Mouse (Mus musculus): ENCODE measurements around the gene Olfr1392. TPM values are rescaled to one million over a fixed set of nuclear protein-coding genes. Genes with fewer than 3 reads are reported as not detected.

The Olfr1392 gene
- polyA plus RNA-seq, 1 experiment from 2014 or later: not detected

DNA sequence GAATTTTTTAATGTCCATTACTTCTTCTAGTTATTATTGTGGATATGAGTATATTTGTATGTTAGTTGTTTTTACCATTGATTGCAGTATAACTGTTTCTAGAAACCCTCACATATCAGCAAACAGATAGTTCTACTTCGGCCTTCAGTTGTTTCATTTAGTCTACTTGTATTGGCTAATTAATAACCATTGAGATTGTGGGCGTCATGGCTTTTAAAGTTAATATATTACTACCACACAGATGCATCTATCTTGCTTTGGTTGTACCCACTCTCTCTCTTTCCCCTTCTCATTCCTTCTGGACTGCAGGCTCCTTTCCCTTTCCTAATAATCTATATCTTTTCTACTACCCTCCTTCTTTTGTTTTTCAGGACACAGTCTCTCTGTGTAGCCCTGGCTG, 25.8 kb upstream of the Olfr1392 start:
- Histone ChIP-seq H3K27ac (no peak overlapping the region), H3K4me1 (replicated peaks) (peaks cover 15% of the 10 kb centered on the region), H3K36me3 (peaks cover 41% of the 10 kb centered on the region; the same call in 1 of the 2 replicates), H3K9me3 (replicated peaks) (no peaks in the 10 kb centered on the region), H3K9ac (no peak overlapping the region), H3K4me2 (no peak overlapping the region), H3K4me3 (no peak overlapping the region), H3K27me3 (no peaks in the 10 kb centered on the region)
- no peak for ATAC-seq (replicated peaks; ENCODE audit: insufficient number of reproducible peaks, insufficient read depth, low FRiP score, low read depth)
- 91% methylated on average over 2 of the region's 2 CpGs for WGBS

DNA sequence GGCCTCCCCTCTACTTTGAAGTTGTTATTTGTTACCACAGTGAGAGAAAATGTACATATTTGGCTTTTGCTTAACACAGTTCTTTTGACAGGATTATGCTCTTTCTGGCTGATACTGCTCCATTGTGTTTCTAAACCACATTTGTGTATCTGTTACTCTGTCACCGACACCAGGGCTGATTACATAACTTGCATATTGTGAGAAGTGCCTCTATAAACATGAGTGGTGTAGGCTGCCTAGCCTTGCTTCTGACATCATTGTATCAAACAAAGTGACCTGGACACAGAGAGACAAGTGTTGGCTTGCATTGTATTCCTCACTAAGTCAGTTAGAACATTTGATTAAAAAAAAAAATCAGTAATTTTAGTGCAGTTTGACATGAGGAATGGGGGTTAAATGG, 25.3 kb upstream of the Olfr1392 start:
- Histone ChIP-seq H3K4me1 (replicated peaks) (peaks cover 11% of the 10 kb centered on the region), H3K36me3 (peaks cover 45% of the 10 kb centered on the region; the same call in 1 of the 2 replicates), H3K9ac (no peak overlapping the region), H3K4me3 (no peak overlapping the region), H3K27ac (no peak overlapping the region), H3K4me2 (no peak overlapping the region), H3K27me3 (no peaks in the 10 kb centered on the region), H3K9me3 (replicated peaks) (no peaks in the 10 kb centered on the region)
- 52% methylated on average over 1 of the region's 1 CpGs for WGBS
- no peak for ATAC-seq (replicated peaks; ENCODE audit: insufficient number of reproducible peaks, insufficient read depth, low FRiP score, low read depth)

DNA sequence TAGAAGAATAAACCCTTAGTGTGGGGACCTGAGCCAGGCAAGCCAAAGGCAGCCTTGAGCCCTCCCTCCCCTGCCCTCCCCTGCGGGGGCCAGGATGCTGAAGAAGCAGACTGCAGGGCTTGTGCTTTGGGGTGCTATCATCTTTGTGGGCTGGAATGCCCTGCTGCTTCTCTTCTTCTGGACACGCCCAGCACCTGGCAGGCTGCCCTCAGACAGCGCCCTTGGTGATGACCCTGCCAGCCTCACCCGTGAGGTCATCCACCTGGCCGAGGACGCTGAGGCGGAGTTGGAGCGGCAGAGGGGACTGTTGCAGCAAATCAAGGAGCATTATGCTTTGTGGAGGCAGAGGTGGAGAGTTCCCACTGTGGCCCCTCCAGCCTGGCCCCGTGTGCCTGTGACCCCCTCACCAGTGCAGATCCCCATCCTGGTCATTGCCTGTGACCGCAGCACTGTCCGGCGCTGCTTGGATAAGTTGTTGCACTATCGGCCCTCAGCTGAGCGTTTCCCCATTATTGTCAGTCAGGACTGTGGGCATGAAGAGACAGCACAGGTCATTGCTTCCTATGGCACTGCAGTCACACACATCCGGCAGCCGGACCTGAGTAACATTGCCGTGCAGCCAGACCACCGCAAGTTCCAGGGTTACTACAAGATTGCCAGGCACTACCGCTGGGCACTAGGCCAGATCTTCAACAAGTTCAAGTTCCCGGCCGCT, 24.3 kb upstream of the Olfr1392 start:
- Histone ChIP-seq H3K27me3 (no peaks in the 10 kb centered on the region), H3K9ac (no peak overlapping the region), H3K4me1 (replicated peaks) (peaks cover 11% of the 10 kb centered on the region), H3K9me3 (replicated peaks) (no peaks in the 10 kb centered on the region), H3K27ac (peak overlapping the region; percentile 38; the same call in 1 of the 2 replicates), H3K4me3 (no peak overlapping the region), H3K36me3 (peaks cover 40% of the 10 kb centered on the region; the same call in 1 of the 2 replicates), H3K4me2 (no peak overlapping the region)
- WGBS: 75% methylated on average over 21 of the region's 21 CpGs
- peak; percentile 27; the same call in 1 of the 2 replicates for ATAC-seq (replicated peaks; ENCODE audit: insufficient number of reproducible peaks, insufficient read depth, low FRiP score, low read depth)

DNA sequence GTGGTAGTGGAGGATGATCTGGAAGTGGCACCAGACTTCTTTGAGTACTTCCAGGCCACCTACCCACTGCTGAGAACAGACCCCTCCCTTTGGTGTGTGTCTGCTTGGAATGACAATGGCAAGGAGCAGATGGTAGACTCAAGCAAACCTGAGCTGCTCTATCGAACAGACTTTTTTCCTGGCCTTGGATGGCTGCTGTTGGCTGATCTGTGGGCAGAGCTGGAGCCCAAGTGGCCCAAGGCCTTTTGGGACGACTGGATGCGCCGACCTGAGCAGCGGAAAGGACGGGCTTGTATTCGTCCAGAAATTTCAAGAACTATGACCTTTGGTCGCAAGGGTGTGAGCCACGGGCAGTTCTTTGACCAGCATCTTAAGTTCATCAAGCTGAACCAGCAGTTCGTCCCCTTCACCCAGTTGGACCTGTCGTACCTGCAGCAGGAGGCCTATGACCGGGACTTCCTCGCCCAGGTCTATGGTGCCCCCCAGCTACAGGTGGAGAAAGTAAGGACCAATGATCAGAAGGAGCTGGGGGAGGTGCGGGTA, 23.7 kb upstream of the Olfr1392 start:
- Histone ChIP-seq H3K4me3 (no peak overlapping the region), H3K27ac (no peak overlapping the region), H3K4me2 (no peak overlapping the region), H3K9me3 (replicated peaks) (no peaks in the 10 kb centered on the region), H3K9ac (no peak overlapping the region), H3K36me3 (peaks cover 40% of the 10 kb centered on the region; the same call in 1 of the 2 replicates), H3K4me1 (replicated peaks) (peaks cover 11% of the 10 kb centered on the region), H3K27me3 (no peaks in the 10 kb centered on the region)
- WGBS: 93% methylated on average over 14 of the region's 14 CpGs
- ATAC-seq (replicated peaks; ENCODE audit: insufficient number of reproducible peaks, insufficient read depth, low FRiP score, low read depth): no peak

DNA sequence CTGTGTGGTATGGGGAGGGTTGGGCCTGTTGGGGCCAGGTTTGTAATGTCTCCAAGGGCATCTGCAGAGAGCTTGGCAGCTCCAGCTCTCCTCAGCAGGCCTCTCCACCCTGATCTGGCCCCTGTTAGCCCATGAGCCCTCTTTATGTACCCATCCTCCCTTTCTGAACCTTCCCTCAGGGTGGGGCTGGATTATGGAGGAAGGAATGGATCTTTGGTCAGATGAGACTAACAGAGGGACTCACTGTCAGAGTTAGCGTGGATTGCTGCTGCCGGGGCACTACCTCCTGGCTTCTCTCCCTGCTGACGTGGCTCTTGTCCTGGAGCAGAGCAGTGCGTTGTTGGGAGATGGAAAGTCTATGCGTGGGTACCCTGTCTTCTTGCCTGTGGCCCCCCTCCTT, 22.8 kb upstream of the Olfr1392 start:
- 87% methylated on average over 5 of the region's 5 CpGs for WGBS
- Histone ChIP-seq H3K9me3 (replicated peaks) (no peaks in the 10 kb centered on the region), H3K36me3 (peaks cover 38% of the 10 kb centered on the region; the same call in 1 of the 2 replicates), H3K9ac (no peak overlapping the region), H3K4me3 (no peak overlapping the region), H3K27me3 (no peaks in the 10 kb centered on the region), H3K4me2 (no peak overlapping the region), H3K4me1 (replicated peaks) (peaks cover 20% of the 10 kb centered on the region), H3K27ac (no peak overlapping the region)
- no peak for ATAC-seq (replicated peaks; ENCODE audit: insufficient number of reproducible peaks, insufficient read depth, low FRiP score, low read depth)

DNA sequence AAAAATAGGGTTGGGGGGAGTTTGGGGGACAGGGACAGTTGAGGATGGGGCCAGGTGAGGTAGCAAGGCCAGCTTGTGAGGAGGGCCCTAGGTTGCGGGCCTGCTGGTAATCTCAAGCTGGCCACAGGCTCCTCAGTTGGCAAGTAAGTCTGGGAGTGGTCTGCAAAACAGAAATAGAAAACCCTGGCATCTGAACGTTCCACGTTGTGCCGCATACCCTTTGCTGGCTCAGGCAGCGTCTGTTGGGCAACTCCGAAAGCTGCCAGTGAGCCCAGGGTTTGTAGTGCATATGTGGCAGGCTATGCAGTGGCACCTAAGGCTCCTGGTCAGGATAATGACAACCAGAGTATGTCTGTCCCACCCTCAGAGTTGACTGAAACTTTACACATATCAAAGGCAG, 21.9 kb upstream of the Olfr1392 start:
- H3K27ac ChIP-seq: no peak overlapping the region
- peaks cover 38% of the 10 kb centered on the region; the same call in 1 of the 2 replicates for H3K36me3 ChIP-seq
- H3K9me3 ChIP-seq (replicated peaks): no peaks in the 10 kb centered on the region
- H3K4me3 ChIP-seq: no peak overlapping the region
- H3K9ac ChIP-seq: no peak overlapping the region
- 81% methylated on average over 6 of the region's 6 CpGs for WGBS
- ATAC-seq (replicated peaks; ENCODE audit: insufficient number of reproducible peaks, insufficient read depth, low FRiP score, low read depth): no peak
- H3K4me1 ChIP-seq (replicated peaks): peaks cover 27% of the 10 kb centered on the region
- no peak overlapping the region for H3K4me2 ChIP-seq
- H3K27me3 ChIP-seq: no peaks in the 10 kb centered on the region

DNA sequence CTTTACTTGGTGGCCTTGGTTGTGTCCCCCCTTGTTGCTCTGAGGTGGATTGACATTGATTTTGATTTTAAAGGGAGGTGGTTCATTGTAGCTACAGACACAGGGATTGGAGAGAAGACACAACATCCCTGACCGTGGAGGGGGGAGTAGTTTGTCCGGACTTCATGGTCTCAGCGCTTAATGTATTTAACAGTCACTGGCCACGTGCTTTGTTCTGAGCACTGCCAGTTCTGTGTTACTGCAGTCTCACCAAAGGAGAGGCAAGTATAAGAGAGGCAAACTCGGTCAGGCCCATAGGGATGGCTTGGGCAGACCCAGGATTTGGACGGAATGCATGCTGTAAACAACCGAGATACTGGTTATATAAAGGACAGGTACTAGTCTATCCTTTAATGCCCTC, 21.0 kb upstream of the Olfr1392 start:
- Histone ChIP-seq H3K27ac (no peak overlapping the region), H3K4me2 (no peak overlapping the region), H3K9me3 (replicated peaks) (no peaks in the 10 kb centered on the region), H3K9ac (no peak overlapping the region), H3K4me3 (no peak overlapping the region), H3K27me3 (no peaks in the 10 kb centered on the region), H3K4me1 (replicated peaks) (peaks cover 28% of the 10 kb centered on the region), H3K36me3 (peaks cover 38% of the 10 kb centered on the region; the same call in 1 of the 2 replicates)
- no peak for ATAC-seq (replicated peaks; ENCODE audit: insufficient number of reproducible peaks, insufficient read depth, low FRiP score, low read depth)
- WGBS: 82% methylated on average over 7 of the region's 7 CpGs

DNA sequence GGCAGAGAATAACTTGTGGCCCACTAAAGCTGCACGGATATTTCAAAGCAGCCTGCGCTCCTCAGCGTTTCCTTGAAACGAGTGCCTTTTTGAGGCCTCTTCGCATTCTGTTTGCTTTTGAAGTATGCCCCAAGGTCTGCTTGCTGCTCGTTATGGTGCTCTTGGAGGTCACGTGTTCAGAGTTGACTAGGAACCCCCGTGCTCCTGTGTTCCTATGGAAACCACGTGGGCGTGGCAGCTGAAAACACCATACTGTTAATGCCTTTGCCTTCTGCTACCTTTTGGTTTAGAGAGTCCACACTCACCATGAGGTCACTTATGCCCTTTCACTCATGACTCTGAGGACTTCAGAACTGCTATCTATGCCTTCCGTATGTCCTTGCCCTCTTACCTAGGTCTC, 20.5 kb upstream of the Olfr1392 start:
- Histone ChIP-seq H3K9me3 (replicated peaks) (no peaks in the 10 kb centered on the region), H3K4me3 (no peak overlapping the region), H3K9ac (no peak overlapping the region), H3K4me1 (replicated peaks) (peaks cover 28% of the 10 kb centered on the region), H3K27me3 (no peaks in the 10 kb centered on the region), H3K27ac (no peak overlapping the region), H3K36me3 (peaks cover 34% of the 10 kb centered on the region; the same call in 1 of the 2 replicates), H3K4me2 (no peak overlapping the region)
- no peak for ATAC-seq (replicated peaks; ENCODE audit: insufficient number of reproducible peaks, insufficient read depth, low FRiP score, low read depth)
- WGBS: 79% methylated on average over 11 of the region's 11 CpGs

DNA sequence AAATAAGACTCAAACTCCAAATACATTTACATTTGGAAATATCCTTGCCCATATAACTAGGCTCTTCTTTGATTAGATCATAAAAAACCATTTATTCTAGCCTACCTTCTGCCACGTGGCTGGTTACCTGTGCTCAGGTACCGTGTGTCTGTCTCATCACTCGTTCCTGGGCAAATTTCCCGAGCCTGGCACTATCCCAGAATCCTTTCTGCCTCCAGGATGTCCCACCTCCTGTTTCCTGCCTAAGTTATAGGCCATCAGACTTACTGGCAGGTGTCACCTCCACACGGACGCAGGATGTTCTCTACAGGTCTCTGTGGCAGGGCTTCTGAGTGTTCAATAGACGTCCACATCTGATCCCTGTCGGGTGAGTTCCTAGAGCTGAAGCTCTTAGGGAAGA, 20.0 kb upstream of the Olfr1392 start:
- no peaks in the 10 kb centered on the region for H3K27me3 ChIP-seq
- peaks cover 28% of the 10 kb centered on the region for H3K4me1 ChIP-seq (replicated peaks)
- no peak overlapping the region for H3K27ac ChIP-seq
- H3K4me2 ChIP-seq: no peak overlapping the region
- no peak overlapping the region for H3K4me3 ChIP-seq
- peaks cover 31% of the 10 kb centered on the region; the same call in 1 of the 2 replicates for H3K36me3 ChIP-seq
- H3K9me3 ChIP-seq (replicated peaks): no peaks in the 10 kb centered on the region
- no peak for ATAC-seq (replicated peaks; ENCODE audit: insufficient number of reproducible peaks, insufficient read depth, low FRiP score, low read depth)
- H3K9ac ChIP-seq: no peak overlapping the region
- 84% methylated on average over 8 of the region's 8 CpGs for WGBS

DNA sequence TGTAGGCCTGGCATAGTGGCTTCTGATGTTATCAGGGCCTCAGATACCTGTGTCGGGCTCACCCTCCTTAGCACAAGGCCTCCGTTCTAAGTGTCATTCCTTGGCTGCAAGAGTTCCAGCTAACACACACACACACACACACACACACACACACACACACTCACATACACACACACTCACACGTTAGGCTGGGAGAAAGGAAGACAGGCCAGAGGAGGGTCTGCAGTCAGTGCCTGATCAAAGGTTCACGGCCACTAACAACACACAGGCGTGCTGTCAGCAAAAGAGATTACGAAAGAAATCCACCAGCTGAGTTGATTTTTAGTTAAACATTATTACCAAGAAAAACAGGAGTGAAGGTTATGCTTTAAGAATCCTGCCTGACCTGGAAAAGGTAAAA, 18.4 kb upstream of the Olfr1392 start:
- Histone ChIP-seq H3K9me3 (replicated peaks) (no peaks in the 10 kb centered on the region), H3K27ac (peak overlapping the region; percentile 62), H3K9ac (no peak overlapping the region)

DNA sequence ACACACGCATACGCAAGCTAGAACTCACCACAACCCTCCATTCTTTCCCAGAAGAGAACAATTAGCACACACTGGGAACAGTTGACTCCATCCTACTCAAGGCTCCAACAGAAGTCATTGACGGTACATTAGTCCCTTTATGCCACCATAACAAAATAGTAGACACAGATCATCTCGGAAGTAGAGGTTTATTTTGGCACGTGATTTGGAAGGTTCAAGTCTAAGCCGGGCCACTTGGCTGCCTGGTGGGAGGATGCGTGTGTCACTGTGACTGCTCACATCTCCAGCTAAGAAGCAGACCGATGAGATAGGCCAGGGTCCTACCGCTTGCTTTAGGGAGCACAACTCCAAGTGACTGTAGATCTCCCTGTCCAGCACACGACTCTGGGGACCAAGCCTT, 17.8 kb upstream of the Olfr1392 start:
- ATAC-seq (replicated peaks; ENCODE audit: insufficient number of reproducible peaks, insufficient read depth, low FRiP score, low read depth): no peak
- 66% methylated on average over 10 of the region's 10 CpGs for WGBS
- no peaks in the 10 kb centered on the region for H3K9me3 ChIP-seq (replicated peaks)

More for the DNA sequence above, 18.4 kb upstream of the Olfr1392 start:
- 42% methylated on average over 6 of the region's 6 CpGs for WGBS
- peaks cover 17% of the 10 kb centered on the region for H3K4me1 ChIP-seq (replicated peaks)
- no peak overlapping the region for H3K4me3 ChIP-seq
- H3K4me2 ChIP-seq: no peak overlapping the region
- peaks cover 16% of the 10 kb centered on the region; the same call in 1 of the 2 replicates for H3K36me3 ChIP-seq
- H3K27me3 ChIP-seq: no peaks in the 10 kb centered on the region
- no peak for ATAC-seq (replicated peaks; ENCODE audit: insufficient number of reproducible peaks, insufficient read depth, low FRiP score, low read depth)

More for the DNA sequence above, 17.8 kb upstream of the Olfr1392 start:
- H3K4me2 ChIP-seq: no peak overlapping the region
- H3K27me3 ChIP-seq: no peaks in the 10 kb centered on the region
- no peak overlapping the region for H3K4me3 ChIP-seq
- peak overlapping the region; percentile 62 for H3K27ac ChIP-seq
- H3K36me3 ChIP-seq: peaks cover 9% of the 10 kb centered on the region; the same call in 1 of the 2 replicates
- H3K4me1 ChIP-seq (replicated peaks): peaks cover 17% of the 10 kb centered on the region
- H3K9ac ChIP-seq: no peak overlapping the region
